10 mouse cellular contexts compared by ENCODE assay signal in the genomic region with DNA sequence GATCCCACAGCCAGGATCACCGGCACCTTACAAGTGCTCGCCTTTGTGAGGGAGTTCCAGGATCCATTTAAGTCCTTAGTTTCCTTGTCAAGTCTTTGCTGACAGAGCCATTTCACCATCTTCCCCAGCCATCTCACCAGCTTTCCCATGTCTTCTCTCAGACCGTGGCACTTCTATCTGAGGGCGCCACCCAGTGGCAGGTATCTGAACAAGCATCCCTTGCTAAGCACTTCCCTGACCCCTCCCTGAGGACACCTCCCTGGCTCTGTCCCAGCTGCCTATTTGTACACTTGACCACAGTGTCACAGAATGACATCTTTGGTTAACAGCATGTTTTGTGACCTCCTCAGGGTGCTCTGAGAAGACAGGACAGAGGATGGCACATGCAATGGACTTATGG. TPM values are rescaled to one million over a fixed set of nuclear protein-coding genes. Genes with fewer than 3 reads are reported as not detected.
DNase-seq lines count a peak whose midpoint lies in the region; ATAC-seq lines count a peak whose summit lies in the region.
"Had no signal": no experiment of that assay in that cellular context is flagged by ENCODE, and none has a peak within 500 bp of the region (broad histone marks: within the 10 kb centered on the region; RNA-seq: fewer than 3 reads in every experiment).

No protein-coding gene starts in this region.

- H3K27me3 ChIP-seq in forebrain, embryonic 11.5 days (ENCODE audit: control insufficient read depth, insufficient read depth, low read length): no peaks in the 10 kb centered on the region
- no peaks in the 10 kb centered on the region for H3K27me3 ChIP-seq in forebrain, embryonic 16.5 days (replicated peaks; ENCODE audit: control insufficient read depth, insufficient read depth, low read length)
- H3K27me3 ChIP-seq: hindbrain, embryonic 15.5 days; Patski had no signal

- H3K4me3 ChIP-seq in forebrain, embryonic 11.5 days (ENCODE audit: low read depth, low read length): no peak overlapping the region
- no peak overlapping the region for H3K4me3 ChIP-seq in forebrain, embryonic 16.5 days (replicated peaks; ENCODE audit: low read length)
- H3K4me3 ChIP-seq: hindbrain, embryonic 15.5 days had no signal

- no peaks in the 10 kb centered on the region for H3K4me1 ChIP-seq in forebrain, embryonic 11.5 days (replicated peaks; ENCODE audit: control insufficient read depth, insufficient read depth, low read length)
- H3K4me1 ChIP-seq in forebrain, embryonic 16.5 days (replicated peaks; ENCODE audit: control insufficient read depth, insufficient read depth, low read length): peaks cover 6% of the 10 kb centered on the region; the same call in 1 of the 2 replicates
- H3K4me1 ChIP-seq: hindbrain, embryonic 15.5 days had no signal

- no peak overlapping the region for H3K4me2 ChIP-seq in forebrain, embryonic 11.5 days (ENCODE audit: low read depth, low read length, severe bottlenecking)
- no peak overlapping the region for H3K4me2 ChIP-seq in forebrain, embryonic 16.5 days (ENCODE audit: low read length)
- H3K4me2 ChIP-seq: hindbrain, embryonic 15.5 days had no signal

- ATAC-seq in forebrain, embryonic 11.5 days (replicated peaks; ENCODE audit: low FRiP score): no peak
- no peak for ATAC-seq in forebrain, embryonic 16.5 days
- ATAC-seq: Patski had no signal

- no peaks in the 10 kb centered on the region for H3K36me3 ChIP-seq in forebrain, embryonic 11.5 days (ENCODE audit: control insufficient read depth, insufficient read depth, low read length)
- H3K36me3 ChIP-seq in forebrain, embryonic 16.5 days (ENCODE audit: control insufficient read depth, insufficient read depth): no peaks in the 10 kb centered on the region
- H3K36me3 ChIP-seq: hindbrain, embryonic 15.5 days had no signal

- H3K9me3 ChIP-seq in forebrain, embryonic 11.5 days (ENCODE audit: control insufficient read depth, low read length): no peaks in the 10 kb centered on the region
- H3K9me3 ChIP-seq in forebrain, embryonic 16.5 days (ENCODE audit: control insufficient read depth, low read length): no peaks in the 10 kb centered on the region
- H3K9me3 ChIP-seq: hindbrain, embryonic 15.5 days had no signal

- 25% methylated on average over 4 of the region's 4 CpGs for WGBS in forebrain, embryonic 11.5 days
- 33% methylated on average over 4 of the region's 4 CpGs for WGBS in forebrain, embryonic 16.5 days

- H3K27ac ChIP-seq in forebrain, embryonic 11.5 days (ENCODE audit: low read depth, low read length): no peak overlapping the region
- H3K27ac ChIP-seq in forebrain, embryonic 16.5 days (ENCODE audit: low read length): no peak overlapping the region
- H3K27ac ChIP-seq: hindbrain, embryonic 15.5 days had no signal

- no peak overlapping the region for H3K9ac ChIP-seq in forebrain, embryonic 11.5 days (ENCODE audit: low read length)
- H3K9ac ChIP-seq in forebrain, embryonic 16.5 days (replicated peaks; ENCODE audit: low read depth, low read length): no peak overlapping the region
- H3K9ac ChIP-seq: hindbrain, embryonic 15.5 days had no signal

- peak; percentile 74 for DNase-seq in forebrain, embryonic 11.5 days (ENCODE audit: low spot score)
- peak; percentile 29 for DNase-seq in 3134 (ENCODE audit: extremely low read depth, insufficient read length, low spot score)
- DNase-seq in adrenal gland, adult 8-10 months: peak; percentile 78
- peak; percentile 68 for DNase-seq in embryo, embryonic 10.5 days (ENCODE audit: low spot score)
- DNase-seq in heart, postnatal 4 days: peak; percentile 82
- peak; percentile 65 to 72 for DNase-seq in lung, adult 18-20 months
- peak; percentile 87 for DNase-seq in skeletal muscle tissue, adult 2 months (ENCODE audit: low read depth, low spot score)

RNA-seq across cellular contexts. Expression of gene Ntng2, which starts 15.2 kb away (rescaled TPM):
- polyA plus RNA-seq in forebrain, embryonic 11.5 days (2014; fragmentation: Nextera tagmentation; extraction: Ambion mirVana): 1.6 and 2.4 TPM in 2 replicates
- 9.1 and 10.3 TPM in 2 replicates for polyA plus RNA-seq in forebrain, embryonic 16.5 days (2015; fragmentation: Nextera tagmentation; extraction: Ambion mirVana)
- total RNA-seq in adrenal gland, adult 8-10 months (2022): 10 to 100 TPM; 52.7 to 72.6 (median 62.9) TPM
- total RNA-seq in heart, postnatal 4 days (2021): 1 to 10 TPM; 1.7 to 1.8 TPM

Comparison
In these comparisons a context has a peak if more than half of its experiments do, and no peak if none do; other contexts are left out.
1. DNase-seq: peak in every context shown above with its lines; median percentile 87 in skeletal muscle tissue, adult 2 months; 82 in heart, postnatal 4 days; 78 in adrenal gland, adult 8-10 months; 74 in forebrain, embryonic 11.5 days; 68 in lung, adult 18-20 months; 68 in embryo, embryonic 10.5 days; 29 in 3134.
2. RNA of gene Ntng2, which starts 15.2 kb away (total RNA-seq): 52.7 to 72.6 TPM in adrenal gland, adult 8-10 months; 1.7 to 1.8 TPM in heart, postnatal 4 days; every median in the first group is over 10 times any median in the second.